Mouse (Mus musculus): ENCODE measurements at regions not wholly inside any gene's neighbourhood (a gene's known extent, or its start where the extent isn't known, plus 50 kb on each side); places are given as distances from the start of the nearest gene placed in this dataset.

DNA sequence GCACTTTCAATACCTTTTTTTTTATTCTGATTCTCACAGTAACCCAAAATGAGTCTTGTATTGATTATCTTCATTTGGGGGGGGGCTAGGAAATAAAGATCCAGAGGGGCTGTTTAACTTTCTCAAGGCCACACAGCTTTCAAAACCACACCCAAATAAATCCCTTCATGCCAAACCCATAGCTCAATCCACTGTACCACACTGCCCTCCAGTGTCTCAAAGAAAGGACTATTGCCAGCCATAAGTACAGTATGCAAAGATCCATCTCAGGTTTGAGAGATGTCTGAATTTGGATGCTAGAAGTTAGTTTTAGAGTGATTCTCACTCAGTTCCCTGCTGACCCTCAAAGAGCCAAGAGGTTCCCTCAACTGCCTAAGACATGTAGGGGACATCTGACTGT is 120.1 kb upstream of the Gm26657 start:
- TF ChIP-seq GATA1 (IDR thresholded peaks at IDR 0.05; ENCODE audit: borderline replicate concordance, low read length) (no peak), FLI1 (IDR thresholded peaks at IDR 0.05; ENCODE audit: low read length) (no peak)
